Mouse (Mus musculus) T-helper 1 cell (primary cell): Measurements from ENCODE around the gene Aff2.

ENCODE experiments used
- in situ Hi-C: fragments of 300-600 bp; cut with MboI, MseI; formaldehyde crosslinking; loops from one replicate; pipeline ENCODE4 v1.15.1; 2025; ENCODE audit warnings: high pct_unique_total_duplicates

The Aff2 gene

GRCm38 (mm10) chrX:69360238-69361054 is at the start of gene Aff2:
Gene Aff2 (plus strand): TSS chrX:69360294.
- in situ Hi-C loops, result no loop called here

DNA sequence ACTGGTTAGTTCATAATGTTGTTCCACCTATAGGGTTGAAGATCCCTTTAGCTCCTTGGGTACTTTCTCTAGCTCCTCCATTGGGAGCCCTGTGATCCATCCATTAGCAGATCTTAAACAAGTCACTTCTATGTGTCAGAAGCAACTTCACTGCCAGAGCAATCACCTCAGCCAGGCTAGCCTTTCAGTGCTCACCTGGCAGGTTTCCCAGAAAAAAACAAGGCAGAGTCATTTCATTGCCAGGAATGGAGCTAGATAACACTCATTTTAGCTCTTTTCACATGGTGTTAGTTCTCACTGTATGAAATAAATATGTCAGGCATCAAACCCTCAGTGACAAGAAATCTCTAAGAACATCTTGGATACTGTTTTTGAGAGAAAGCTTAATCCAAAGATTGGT is 22.8 kb upstream of the Aff2 start:
- in situ Hi-C loops, result no loop called here

GRCm38 (mm10) chrX:69355621-69356020 is 4.5 kb upstream of the Aff2 start:
- in situ Hi-C loops, result no loop called here

GRCm38 (mm10) chrX:69359360-69359759 is 734 bp upstream of the Aff2 start:
- in situ Hi-C loops, result no loop called here

- in situ Hi-C loops, result no loop called here
Observed at GRCm38 (mm10) chrX:69359885-69360237, 233 bp upstream of the Aff2 start.

DNA sequence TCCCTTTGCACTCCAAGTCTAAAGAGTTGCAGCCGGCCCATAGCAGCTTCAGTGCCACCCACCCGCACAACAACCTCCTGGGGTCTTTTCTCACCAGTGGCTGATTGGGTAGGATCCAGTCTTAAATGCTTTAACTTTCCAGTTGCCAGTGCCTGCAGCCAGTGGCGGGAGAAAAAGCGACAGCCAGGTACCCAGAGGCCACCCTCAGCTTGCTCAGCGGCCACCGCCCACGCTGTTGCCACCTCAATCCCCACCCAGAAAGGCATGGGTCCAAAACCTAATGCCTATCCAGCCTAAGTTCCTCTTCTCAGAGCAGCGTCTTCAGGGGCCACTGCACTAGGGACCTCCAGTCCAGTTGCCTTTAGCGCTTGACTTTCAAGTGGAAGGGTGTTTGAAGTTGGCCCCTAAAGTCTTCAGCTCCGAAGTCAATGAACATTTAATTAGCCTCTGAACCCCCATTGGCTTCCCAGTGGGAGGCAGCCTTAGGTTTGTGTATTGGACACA is 1.0 kb downstream of the Aff2 start:
- in situ Hi-C loops, result no loop called here

DNA sequence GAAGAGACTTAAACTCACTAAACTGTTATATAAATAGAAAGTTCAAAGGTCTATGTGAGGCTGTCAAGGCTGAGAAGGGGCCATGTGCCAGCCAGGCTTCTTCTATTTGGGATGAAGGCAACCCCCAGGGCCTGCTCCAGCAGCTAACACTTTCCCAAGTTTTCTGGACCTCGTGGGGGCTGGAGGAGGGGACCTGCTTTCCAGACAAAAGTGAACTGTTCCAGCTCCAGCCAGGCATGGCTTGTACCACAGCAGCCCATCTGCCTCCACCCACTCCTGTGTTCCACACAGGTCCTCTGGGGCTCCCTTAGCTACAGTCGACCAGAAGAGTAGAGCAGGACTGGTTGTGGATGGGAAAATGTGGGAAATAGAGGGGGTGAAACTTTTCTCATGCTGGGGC is 4.1 kb downstream of the Aff2 start:
- in situ Hi-C loops, result no loop called here

- in situ Hi-C loops, result no loop called here
Observed at GRCm38 (mm10) chrX:69373341-69373740, 13.2 kb downstream of the Aff2 start.

DNA sequence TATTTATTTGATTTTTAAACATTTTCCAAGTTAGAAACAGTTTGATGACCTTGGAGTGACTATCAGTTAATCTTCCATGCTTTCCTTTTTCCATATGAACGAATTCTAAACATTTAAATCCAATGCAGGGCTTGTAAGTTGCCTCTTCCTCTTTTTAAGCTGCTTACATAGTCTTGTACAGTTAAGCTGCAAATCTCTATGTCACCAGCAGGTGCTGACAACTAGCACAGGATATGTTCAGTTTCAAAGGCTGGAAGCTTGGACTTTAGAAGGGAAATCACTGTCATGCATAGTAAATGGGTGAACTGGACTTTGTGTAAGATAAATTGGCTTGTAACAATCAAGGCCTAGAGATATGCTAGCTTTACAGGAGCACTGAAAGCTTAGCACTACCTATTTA is 29.6 kb downstream of the Aff2 start:
- in situ Hi-C loops, result no loop called here

DNA sequence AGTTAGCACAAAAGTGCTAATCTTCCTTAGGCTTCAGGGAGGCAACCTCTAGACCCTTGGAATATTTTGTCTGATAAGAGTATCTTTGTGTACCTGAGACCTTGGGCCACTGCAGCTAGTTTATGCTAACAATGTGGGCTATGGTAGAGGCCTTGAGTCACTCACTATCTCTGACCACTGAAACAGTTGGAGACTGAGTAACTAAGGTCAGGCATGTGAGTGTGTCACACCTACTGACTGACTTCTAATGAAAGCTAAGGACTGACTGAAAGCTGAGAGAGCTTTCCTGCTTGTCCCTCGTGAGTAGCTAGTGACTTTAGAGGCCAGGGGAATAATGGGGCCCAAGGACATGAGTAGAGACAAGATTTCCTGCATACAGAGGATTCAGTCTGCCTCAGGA is 54.9 kb downstream of the Aff2 start:
- in situ Hi-C loops, result no loop called here

DNA sequence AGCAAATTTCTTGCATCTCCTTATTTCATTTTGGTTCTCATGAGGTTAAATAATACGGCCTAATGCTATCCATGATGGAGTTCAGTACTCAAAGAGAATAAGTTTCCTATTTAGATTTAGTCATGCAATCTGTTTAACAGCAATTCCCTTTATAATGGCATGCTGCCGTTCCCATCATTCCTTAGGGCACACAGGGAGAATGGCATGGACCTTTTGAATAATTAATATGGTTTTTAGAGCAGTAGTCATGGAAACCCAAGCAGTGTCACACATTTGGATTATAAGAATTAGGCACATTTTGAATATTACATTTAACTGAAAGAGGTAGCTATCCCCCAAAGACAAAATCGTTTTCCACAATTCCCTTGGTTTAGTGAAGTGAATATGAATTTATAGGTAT is 78.3 kb downstream of the Aff2 start:
- in situ Hi-C loops, result no loop called here

DNA sequence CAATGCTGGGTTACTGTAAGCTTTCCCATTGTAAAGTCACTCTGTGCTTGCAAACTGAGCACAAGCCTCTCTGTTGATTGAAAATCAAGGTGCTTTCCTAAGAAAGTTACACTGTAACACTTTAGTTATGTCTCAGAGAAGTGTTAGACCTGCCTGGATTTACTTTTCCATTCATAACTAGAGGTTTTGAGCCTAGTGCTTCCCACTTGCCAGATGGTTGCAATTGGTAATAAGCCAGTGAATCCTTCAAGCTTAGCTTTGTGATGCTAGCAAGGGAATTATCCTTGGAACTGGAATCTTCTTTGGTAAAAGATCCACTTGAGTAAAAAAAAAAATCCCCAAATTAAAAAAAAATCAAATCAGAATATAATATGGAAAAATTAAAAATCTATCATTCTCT is 81.8 kb downstream of the Aff2 start:
- in situ Hi-C loops, result no loop called here

- in situ Hi-C loops, result no loop called here
Observed at GRCm38 (mm10) chrX:69460896-69461295, 100.8 kb downstream of the Aff2 start.

GRCm38 (mm10) chrX:69502061-69502460 is 142.0 kb downstream of the Aff2 start:
- in situ Hi-C loops, result no loop called here

- in situ Hi-C loops, result no loop called here
Observed at GRCm38 (mm10) chrX:69518040-69518575, 158.0 kb downstream of the Aff2 start.

DNA sequence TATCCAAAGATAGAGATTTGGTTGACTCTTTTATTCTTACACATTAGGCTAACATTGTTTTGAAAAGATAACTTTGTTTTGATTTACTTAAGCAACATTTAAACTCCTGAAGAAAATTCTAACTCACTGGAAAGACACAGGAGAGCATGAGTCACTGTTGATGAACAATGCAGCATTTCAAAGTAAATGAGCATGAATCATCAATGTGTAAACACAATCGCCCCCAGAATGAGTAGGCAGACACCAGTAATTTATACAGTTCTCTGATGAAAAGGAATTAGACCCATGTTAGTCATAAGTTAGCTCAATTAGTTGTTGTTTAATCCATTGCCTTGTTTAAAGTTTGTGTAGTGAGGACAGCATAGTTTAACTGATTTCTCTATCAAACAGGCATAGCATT is 180.7 kb downstream of the Aff2 start:
- in situ Hi-C loops, result no loop called here

DNA sequence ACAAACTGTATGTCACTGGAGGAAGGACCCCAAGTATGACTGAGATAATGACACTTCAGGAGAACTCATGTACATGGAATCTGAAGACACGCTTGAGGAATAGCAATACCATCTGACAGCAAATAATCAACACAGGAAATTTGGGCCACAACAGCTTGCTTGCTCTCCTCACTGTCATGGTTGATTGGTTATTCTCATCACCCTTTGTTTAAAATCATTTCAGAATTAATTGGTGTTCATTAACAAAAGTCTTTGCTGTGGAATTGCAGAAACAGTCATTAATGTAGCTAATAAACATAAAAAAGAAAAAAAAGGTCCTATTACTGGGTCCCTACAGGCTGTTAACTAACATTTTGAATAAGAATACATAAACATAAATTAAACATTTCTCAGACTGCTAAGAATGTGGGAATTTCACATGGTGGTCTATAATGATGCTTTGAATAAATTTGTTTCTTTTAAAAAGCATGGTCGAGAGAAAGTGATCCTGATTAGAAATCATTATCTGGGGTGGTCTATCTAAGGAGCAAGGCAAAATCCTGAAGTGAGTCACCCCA is 219.9 kb downstream of the Aff2 start:
- in situ Hi-C loops, result no loop called here

- in situ Hi-C loops, result no loop called here
Observed at GRCm38 (mm10) chrX:69608793-69609192, 248.7 kb downstream of the Aff2 start.

DNA sequence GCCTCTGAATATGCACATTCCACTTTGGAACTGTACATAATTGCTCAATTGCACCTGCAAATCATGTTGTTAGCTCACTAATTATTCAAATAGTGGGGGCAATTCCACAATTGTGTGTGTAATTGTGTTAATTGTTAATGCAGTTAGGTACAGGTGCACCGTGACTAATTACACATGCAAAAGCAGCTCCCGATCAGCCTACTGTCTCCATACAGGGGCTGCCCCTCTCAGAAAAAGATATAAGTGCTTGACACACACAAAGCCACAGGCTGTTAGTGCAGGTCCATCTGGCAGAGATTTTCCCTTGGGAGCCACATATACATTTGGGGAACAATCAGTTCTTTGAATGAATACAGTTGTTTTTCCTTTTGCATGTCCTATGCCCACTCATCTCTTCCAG is 302.9 kb downstream of the Aff2 start:
- in situ Hi-C loops, result no loop called here

GRCm38 (mm10) chrX:69666145-69666677 is 306.1 kb downstream of the Aff2 start:
- in situ Hi-C loops, result no loop called here

- in situ Hi-C loops, result no loop called here
Observed at GRCm38 (mm10) chrX:69675691-69676090, 315.6 kb downstream of the Aff2 start.

- in situ Hi-C loops, result no loop called here
Observed at GRCm38 (mm10) chrX:69698840-69699239, 338.7 kb downstream of the Aff2 start.

GRCm38 (mm10) chrX:69738972-69739371 is 378.9 kb downstream of the Aff2 start:
- in situ Hi-C loops, result no loop called here
